Mouse (Mus musculus): ENCODE measurements around the gene Rpl5. TPM values are rescaled to one million over a fixed set of nuclear protein-coding genes. Genes with fewer than 3 reads are reported as not detected.

Gene Rpl5
- polyA plus RNA-seq, 1 experiment: 161 TPM

GRCm38 (mm10) chr5:107873330-107873729 is 27.0 kb upstream of the Rpl5 start:
- H3K79me3 ChIP-seq (ENCODE audit: low read depth): no peaks in the 10 kb centered on the region
- peaks cover under 1% of the 10 kb centered on the region for H3K79me2 ChIP-seq (ENCODE audit: control insufficient read depth, insufficient read depth)
- H3K4me3 ChIP-seq (ENCODE audit: insufficient read depth, poor library complexity, severe bottlenecking): no peak overlapping the region
- no peaks in the 10 kb centered on the region for H3K27me3 ChIP-seq (ENCODE audit: control insufficient read depth, insufficient read depth, insufficient read length)
- no peaks in the 10 kb centered on the region for H3K36me3 ChIP-seq (ENCODE audit: control insufficient read depth, insufficient read depth)
- TF ChIP-seq MYOG (IDR thresholded peaks at IDR 0.05; ENCODE audit: control insufficient read depth, extremely low read depth, insufficient read length): no peak
- no peak for TF ChIP-seq FOSL1 (IDR thresholded peaks at IDR 0.05; ENCODE audit: insufficient read depth, low read length, poor library complexity, severe bottlenecking)
- TF ChIP-seq CEBPB (IDR thresholded peaks at IDR 0.05; ENCODE audit: low read depth): no peak
- TF ChIP-seq USF1 (IDR thresholded peaks at IDR 0.05; ENCODE audit: low read depth): no peak
- no peak for TF ChIP-seq MAX (IDR thresholded peaks at IDR 0.05)
- no peak for TF ChIP-seq CTCF (IDR thresholded peaks at IDR 0.05; ENCODE audit: control insufficient read depth, insufficient read depth, insufficient read length)
- TF ChIP-seq MYOD1 (IDR thresholded peaks at IDR 0.05; ENCODE audit: control insufficient read depth, insufficient read length, low read depth): no peak
- no peak overlapping the region for H3ac ChIP-seq (ENCODE audit: control insufficient read depth, insufficient read length, low read depth)

- Histone ChIP-seq H3K27me3 (ENCODE audit: control insufficient read depth, insufficient read depth, insufficient read length) (no peaks in the 10 kb centered on the region), H3K79me2 (ENCODE audit: control insufficient read depth, insufficient read depth) (no peaks in the 10 kb centered on the region), H3ac (ENCODE audit: control insufficient read depth, insufficient read length, low read depth) (no peak overlapping the region), H3K4me3 (ENCODE audit: insufficient read depth, poor library complexity, severe bottlenecking) (no peak overlapping the region), H3K36me3 (ENCODE audit: control insufficient read depth, insufficient read depth) (no peaks in the 10 kb centered on the region), H3K79me3 (ENCODE audit: low read depth) (no peaks in the 10 kb centered on the region)
- TF ChIP-seq CTCF (IDR thresholded peaks at IDR 0.05; ENCODE audit: control insufficient read depth, insufficient read depth, insufficient read length) (no peak), MAX (IDR thresholded peaks at IDR 0.05) (no peak), FOSL1 (IDR thresholded peaks at IDR 0.05; ENCODE audit: insufficient read depth, low read length, poor library complexity, severe bottlenecking) (no peak), CEBPB (IDR thresholded peaks at IDR 0.05; ENCODE audit: low read depth) (no peak), USF1 (IDR thresholded peaks at IDR 0.05; ENCODE audit: low read depth) (no peak), MYOG (IDR thresholded peaks at IDR 0.05; ENCODE audit: control insufficient read depth, extremely low read depth, insufficient read length) (no peak), MYOD1 (IDR thresholded peaks at IDR 0.05; ENCODE audit: control insufficient read depth, insufficient read length, low read depth) (no peak)
Observed at GRCm38 (mm10) chr5:107873886-107874302, 26.4 kb upstream of the Rpl5 start.

GRCm38 (mm10) chr5:107874561-107875260 is 25.6 kb upstream of the Rpl5 start, which contains the start of gene Evi5:
Evi5 (minus strand) TSS chr5:107875107.
- Histone ChIP-seq H3K79me2 (ENCODE audit: control insufficient read depth, insufficient read depth) (no peaks in the 10 kb centered on the region), H3K36me3 (ENCODE audit: control insufficient read depth, insufficient read depth) (no peaks in the 10 kb centered on the region), H3K79me3 (ENCODE audit: low read depth) (no peaks in the 10 kb centered on the region), H3K27me3 (ENCODE audit: control insufficient read depth, insufficient read depth, insufficient read length) (no peaks in the 10 kb centered on the region), H3K4me3 (ENCODE audit: insufficient read depth, poor library complexity, severe bottlenecking) (no peak within 1 kb of the TSS), H3ac (ENCODE audit: control insufficient read depth, insufficient read length, low read depth) (no peak within 1 kb of the TSS)
- TF ChIP-seq MYOD1 (IDR thresholded peaks at IDR 0.05; ENCODE audit: control insufficient read depth, insufficient read length, low read depth): no peak
- TF ChIP-seq USF1 (IDR thresholded peaks at IDR 0.05; ENCODE audit: low read depth): no peak
- no peak for TF ChIP-seq CEBPB (IDR thresholded peaks at IDR 0.05; ENCODE audit: low read depth)
- no peak for TF ChIP-seq FOSL1 (IDR thresholded peaks at IDR 0.05; ENCODE audit: insufficient read depth, low read length, poor library complexity, severe bottlenecking)
- no peak for TF ChIP-seq MAX (IDR thresholded peaks at IDR 0.05)
- no peak for TF ChIP-seq MYOG (IDR thresholded peaks at IDR 0.05; ENCODE audit: control insufficient read depth, extremely low read depth, insufficient read length)
- no peak for TF ChIP-seq CTCF (IDR thresholded peaks at IDR 0.05; ENCODE audit: control insufficient read depth, insufficient read depth, insufficient read length)

- Histone ChIP-seq H3K36me3 (ENCODE audit: control insufficient read depth, insufficient read depth) (no peaks in the 10 kb centered on the region), H3K4me3 (ENCODE audit: insufficient read depth, poor library complexity, severe bottlenecking) (no peak overlapping the region), H3ac (ENCODE audit: control insufficient read depth, insufficient read length, low read depth) (no peak overlapping the region), H3K27me3 (ENCODE audit: control insufficient read depth, insufficient read depth, insufficient read length) (no peaks in the 10 kb centered on the region), H3K79me3 (ENCODE audit: low read depth) (no peaks in the 10 kb centered on the region), H3K79me2 (ENCODE audit: control insufficient read depth, insufficient read depth) (no peaks in the 10 kb centered on the region)
- TF ChIP-seq MAX (IDR thresholded peaks at IDR 0.05) (no peak), MYOD1 (IDR thresholded peaks at IDR 0.05; ENCODE audit: control insufficient read depth, insufficient read length, low read depth) (no peak), MYOG (IDR thresholded peaks at IDR 0.05; ENCODE audit: control insufficient read depth, extremely low read depth, insufficient read length) (no peak)
Observed at GRCm38 (mm10) chr5:107875261-107875611, 25.1 kb upstream of the Rpl5 start.

- no peak overlapping the region for H3ac ChIP-seq (ENCODE audit: control insufficient read depth, insufficient read length, low read depth)
- H3K79me3 ChIP-seq (ENCODE audit: low read depth): no peaks in the 10 kb centered on the region
- H3K27me3 ChIP-seq (ENCODE audit: control insufficient read depth, insufficient read depth, insufficient read length): no peaks in the 10 kb centered on the region
- H3K36me3 ChIP-seq (ENCODE audit: control insufficient read depth, insufficient read depth): no peaks in the 10 kb centered on the region
- no peaks in the 10 kb centered on the region for H3K79me2 ChIP-seq (ENCODE audit: control insufficient read depth, insufficient read depth)
- H3K4me3 ChIP-seq (ENCODE audit: insufficient read depth, poor library complexity, severe bottlenecking): no peak overlapping the region
- TF ChIP-seq CEBPB (IDR thresholded peaks at IDR 0.05; ENCODE audit: low read depth) (no peak), USF1 (IDR thresholded peaks at IDR 0.05; ENCODE audit: low read depth) (no peak), CTCF (IDR thresholded peaks at IDR 0.05; ENCODE audit: control insufficient read depth, insufficient read depth, insufficient read length) (no peak), MYOD1 (IDR thresholded peaks at IDR 0.05; ENCODE audit: control insufficient read depth, insufficient read length, low read depth) (no peak), FOSL1 (IDR thresholded peaks at IDR 0.05; ENCODE audit: insufficient read depth, low read length, poor library complexity, severe bottlenecking) (no peak), MAX (IDR thresholded peaks at IDR 0.05) (no peak), MYOG (IDR thresholded peaks at IDR 0.05; ENCODE audit: control insufficient read depth, extremely low read depth, insufficient read length) (no peak)
Observed at GRCm38 (mm10) chr5:107877053-107877452, 23.2 kb upstream of the Rpl5 start.

GRCm38 (mm10) chr5:107880710-107881109 is 19.6 kb upstream of the Rpl5 start:
- Histone ChIP-seq H3K4me3 (ENCODE audit: insufficient read depth, poor library complexity, severe bottlenecking) (no peak overlapping the region), H3K79me2 (ENCODE audit: control insufficient read depth, insufficient read depth) (no peaks in the 10 kb centered on the region), H3K27me3 (ENCODE audit: control insufficient read depth, insufficient read depth, insufficient read length) (no peaks in the 10 kb centered on the region), H3ac (ENCODE audit: control insufficient read depth, insufficient read length, low read depth) (no peak overlapping the region), H3K36me3 (ENCODE audit: control insufficient read depth, insufficient read depth) (no peaks in the 10 kb centered on the region), H3K79me3 (ENCODE audit: low read depth) (no peaks in the 10 kb centered on the region)
- TF ChIP-seq MYOD1 (IDR thresholded peaks at IDR 0.05; ENCODE audit: control insufficient read depth, insufficient read length, low read depth): no peak
- TF ChIP-seq CTCF (IDR thresholded peaks at IDR 0.05; ENCODE audit: control insufficient read depth, insufficient read depth, insufficient read length): no peak
